Mouse (Mus musculus) hindbrain, embryonic 15.5 days (tissue): ENCODE measurements around the gene Crybg3. TPM values are rescaled to one million over a fixed set of nuclear protein-coding genes. Genes with fewer than 3 reads are reported as not detected.

ENCODE experiments used
- ATAC-seq: fragments of 200-750 bp; cut with Nextera tagmentation; 2 replicates; pipeline ENCODE4 v1.8.0; 2017; ENCODE audit warnings: low read depth, moderate number of reproducible peaks, moderate TSS enrichment; ENCODE audit not compliant: low FRiP score
- H3K27ac ChIP-seq: fragments of 300-500 bp; sonication (generic); replicated peaks from 2 replicates; pipeline ENCODE4 v1.5.1; 2015; ENCODE audit warnings: mild to moderate bottlenecking, inconsistent platforms
- H3K27me3 ChIP-seq: fragments of 300-500 bp; sonication (generic); 2 replicates; pipeline ENCODE4 v1.6.1; 2015; ENCODE audit warnings: control low read depth, inconsistent platforms
- H3K36me3 ChIP-seq: fragments of 300-500 bp; sonication (generic); 2 replicates; pipeline ENCODE4 v1.6.1; 2015; ENCODE audit warnings: control low read depth, inconsistent platforms
- H3K4me1 ChIP-seq: fragments of 300-500 bp; sonication (generic); replicated peaks from 2 replicates; pipeline ENCODE4 v1.6.1; 2015; ENCODE audit warnings: control low read depth, inconsistent platforms
- H3K4me2 ChIP-seq: fragments of 300-500 bp; sonication (generic); 2 replicates; pipeline ENCODE4 v1.6.1; 2015; ENCODE audit warnings: moderate library complexity, mild to moderate bottlenecking, inconsistent platforms
- H3K4me3 ChIP-seq: fragments of 300-500 bp; sonication (generic); 2 replicates; pipeline ENCODE4 v1.5.1; 2015; ENCODE audit warnings: mild to moderate bottlenecking, inconsistent platforms
- H3K9ac ChIP-seq: fragments of 300-500 bp; sonication (generic); 2 replicates; pipeline ENCODE4 v1.6.1; 2015; ENCODE audit warnings: inconsistent platforms
- H3K9me3 ChIP-seq: fragments of 300-500 bp; sonication (generic); 2 replicates; pipeline ENCODE4 v1.6.1; 2016; ENCODE audit warnings: control low read depth, inconsistent platforms
- WGBS: fragments of 180-500 bp; shearing (Covaris S2); methylation state at CpG from one replicate; pipeline ENCODE4 v1.1.7; 2015; 5-methylcytosine and 5-hydroxymethylcytosine counted together
- polyA plus RNA-seq: library from polyadenylated mRNA; unstranded; fragments of >200 nt; fragmentation: Nextera tagmentation; extraction: Ambion mirVana; gene quantifications from 2 replicates; pipeline ENCODE4 v1.2.1, GENCODE M21; 2015

Crybg3 gene
- polyA plus RNA-seq, 1 experiment from 2014 or later, result 2.7 TPM

DNA sequence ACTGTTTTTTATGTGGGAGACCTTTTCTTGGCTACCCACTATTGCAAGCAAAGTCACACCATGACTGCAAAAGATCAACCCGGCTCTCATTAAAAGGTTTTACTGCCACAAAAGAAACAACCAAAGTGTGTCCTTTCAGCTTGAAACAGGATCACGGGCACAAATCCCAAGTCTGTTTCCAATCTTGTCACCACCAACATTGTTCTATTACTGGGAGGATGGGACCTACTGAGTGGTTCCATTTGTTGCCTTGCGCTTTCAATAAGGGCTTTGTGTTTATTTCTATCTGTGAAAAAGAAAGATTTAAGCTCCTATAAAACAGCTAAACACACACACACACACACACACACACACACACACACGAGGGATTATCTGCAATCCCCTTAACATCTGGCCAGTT is 1.8 kb downstream of the Crybg3 start:
- H3K27ac ChIP-seq, result no peak overlapping the region
- WGBS, result 36% methylated on average over 4 of the region's 4 CpGs
- peak overlapping the region; percentile 97 for H3K4me2 ChIP-seq

GRCm38 (mm10) chr16:59597256-59597655 is 3.5 kb downstream of the Crybg3 start:
- Histone ChIP-seq H3K27me3 (peaks cover 2% of the 10 kb centered on the region; the same call in 1 of the 2 replicates), H3K36me3 (no peaks in the 10 kb centered on the region), H3K4me1 (peaks cover 16% of the 10 kb centered on the region; the same call in 1 of the 2 replicates), H3K4me3 (no peak overlapping the region), H3K9me3 (no peaks in the 10 kb centered on the region), H3K4me2 (no peak overlapping the region), H3K9ac (no peak overlapping the region), H3K27ac (no peak overlapping the region)
- 95% methylated on average over 6 of the region's 6 CpGs for WGBS
- ATAC-seq, result no peak

More for the DNA sequence above, 1.8 kb downstream of the Crybg3 start:
- no peaks in the 10 kb centered on the region for H3K9me3 ChIP-seq
- no peak overlapping the region for H3K4me3 ChIP-seq
- no peaks in the 10 kb centered on the region for H3K36me3 ChIP-seq
- H3K4me1 ChIP-seq, result peaks cover 16% of the 10 kb centered on the region; the same call in 1 of the 2 replicates
- ATAC-seq, result no peak
- no peak overlapping the region for H3K9ac ChIP-seq
- H3K27me3 ChIP-seq, result peaks cover 2% of the 10 kb centered on the region; the same call in 1 of the 2 replicates

- Histone ChIP-seq H3K9me3 (no peaks in the 10 kb centered on the region), H3K9ac (no peak overlapping the region), H3K36me3 (no peaks in the 10 kb centered on the region), H3K27ac (no peak overlapping the region), H3K4me2 (no peak overlapping the region), H3K4me1 (0 out of 2 replicates have a peak, but pooled peaks cover 4% of the 10 kb centered on the region), H3K27me3 (no peaks in the 10 kb centered on the region), H3K4me3 (no peak overlapping the region)
- no peak for ATAC-seq
- WGBS, result 83% methylated on average over 3 of the region's 3 CpGs
Measured at GRCm38 (mm10) chr16:59594714-59595113, 6.1 kb downstream of the Crybg3 start.

- Histone ChIP-seq H3K36me3 (no peaks in the 10 kb centered on the region), H3K9ac (no peak overlapping the region), H3K4me2 (no peak overlapping the region), H3K4me3 (no peak overlapping the region), H3K27ac (no peak overlapping the region), H3K27me3 (no peaks in the 10 kb centered on the region), H3K9me3 (no peaks in the 10 kb centered on the region), H3K4me1 (no peaks in the 10 kb centered on the region)
- no peak for ATAC-seq
- 84% methylated on average over 6 of the region's 6 CpGs for WGBS
Measured at GRCm38 (mm10) chr16:59590790-59591189, 10.0 kb downstream of the Crybg3 start.

- H3K4me1 ChIP-seq, result no peaks in the 10 kb centered on the region
- H3K27me3 ChIP-seq, result no peaks in the 10 kb centered on the region
- no peak overlapping the region for H3K4me2 ChIP-seq
- no peak for ATAC-seq
- no peak overlapping the region for H3K4me3 ChIP-seq
- no peak overlapping the region for H3K9ac ChIP-seq
- H3K27ac ChIP-seq, result no peak overlapping the region
- H3K36me3 ChIP-seq, result no peaks in the 10 kb centered on the region
- H3K9me3 ChIP-seq, result no peaks in the 10 kb centered on the region
- WGBS, result 91% methylated on average over 13 of the region's 13 CpGs
Measured at GRCm38 (mm10) chr16:59588351-59589025, 12.3 kb downstream of the Crybg3 start.

DNA sequence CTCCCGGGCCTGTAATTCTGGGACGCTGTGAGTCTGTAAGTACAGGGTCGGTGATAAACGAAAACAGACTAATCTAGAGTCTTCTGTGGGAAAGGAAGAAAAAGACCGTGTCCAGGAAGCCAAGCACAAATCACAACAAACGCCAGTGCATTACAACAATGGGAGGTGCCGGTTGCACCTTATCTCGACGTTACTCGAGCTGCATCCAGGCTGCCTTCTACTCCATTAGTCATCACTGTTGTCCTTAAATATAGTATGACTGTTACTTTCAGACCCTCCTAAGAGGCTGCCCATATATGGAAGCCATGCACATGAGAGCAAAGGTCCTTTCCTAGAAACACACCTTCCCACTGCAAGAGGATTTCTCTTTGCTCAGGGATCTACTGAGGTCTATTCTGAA is 13.0 kb downstream of the Crybg3 start:
- 83% methylated on average over 10 of the region's 10 CpGs for WGBS
- no peaks in the 10 kb centered on the region for H3K9me3 ChIP-seq
- H3K4me1 ChIP-seq, result no peaks in the 10 kb centered on the region
- H3K36me3 ChIP-seq, result no peaks in the 10 kb centered on the region
- no peaks in the 10 kb centered on the region for H3K27me3 ChIP-seq
- H3K9ac ChIP-seq, result no peak overlapping the region
- no peak for ATAC-seq
- H3K4me2 ChIP-seq, result no peak overlapping the region
- no peak overlapping the region for H3K27ac ChIP-seq
- H3K4me3 ChIP-seq, result no peak overlapping the region

DNA sequence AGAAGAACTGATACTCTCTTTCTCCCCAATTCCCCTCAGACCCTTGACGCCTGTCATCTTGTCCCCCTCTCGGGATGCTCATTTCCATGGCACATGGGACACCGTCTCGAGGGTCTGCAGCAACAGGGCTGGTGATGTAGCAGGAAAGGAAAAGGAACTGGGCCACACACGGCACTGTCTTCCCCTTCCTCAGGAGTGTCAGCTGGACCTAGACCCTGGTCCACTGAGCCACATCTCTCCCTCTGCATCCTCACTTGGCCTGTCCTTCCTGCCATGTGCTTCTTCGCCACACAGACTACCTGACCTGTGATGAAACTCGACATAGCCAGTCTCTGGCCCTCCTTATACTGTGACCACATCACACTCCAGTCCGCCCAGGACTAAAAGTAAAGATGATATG is 13.9 kb downstream of the Crybg3 start:
- Histone ChIP-seq H3K9ac (no peak overlapping the region), H3K4me2 (no peak overlapping the region), H3K27me3 (no peaks in the 10 kb centered on the region), H3K27ac (no peak overlapping the region), H3K36me3 (no peaks in the 10 kb centered on the region), H3K9me3 (no peaks in the 10 kb centered on the region), H3K4me1 (no peaks in the 10 kb centered on the region), H3K4me3 (no peak overlapping the region)
- WGBS, result 93% methylated on average over 8 of the region's 8 CpGs
- ATAC-seq, result no peak

- H3K27me3 ChIP-seq, result no peaks in the 10 kb centered on the region
- H3K36me3 ChIP-seq, result no peaks in the 10 kb centered on the region
- WGBS, result 67% methylated on average over 6 of the region's 6 CpGs
- no peaks in the 10 kb centered on the region for H3K4me1 ChIP-seq
- H3K27ac ChIP-seq, result no peak overlapping the region
- no peak for ATAC-seq
- H3K9ac ChIP-seq, result no peak overlapping the region
- no peak overlapping the region for H3K4me3 ChIP-seq
- no peaks in the 10 kb centered on the region for H3K9me3 ChIP-seq
- H3K4me2 ChIP-seq, result no peak overlapping the region
Measured at GRCm38 (mm10) chr16:59586276-59586675, 14.5 kb downstream of the Crybg3 start.

- Histone ChIP-seq H3K27me3 (no peaks in the 10 kb centered on the region), H3K4me3 (no peak overlapping the region), H3K4me1 (no peaks in the 10 kb centered on the region), H3K9me3 (no peaks in the 10 kb centered on the region), H3K27ac (no peak overlapping the region), H3K4me2 (no peak overlapping the region), H3K36me3 (no peaks in the 10 kb centered on the region), H3K9ac (no peak overlapping the region)
- ATAC-seq, result no peak
- 92% methylated on average over 4 of the region's 4 CpGs for WGBS
Measured at GRCm38 (mm10) chr16:59585706-59586244, 15.0 kb downstream of the Crybg3 start.

DNA sequence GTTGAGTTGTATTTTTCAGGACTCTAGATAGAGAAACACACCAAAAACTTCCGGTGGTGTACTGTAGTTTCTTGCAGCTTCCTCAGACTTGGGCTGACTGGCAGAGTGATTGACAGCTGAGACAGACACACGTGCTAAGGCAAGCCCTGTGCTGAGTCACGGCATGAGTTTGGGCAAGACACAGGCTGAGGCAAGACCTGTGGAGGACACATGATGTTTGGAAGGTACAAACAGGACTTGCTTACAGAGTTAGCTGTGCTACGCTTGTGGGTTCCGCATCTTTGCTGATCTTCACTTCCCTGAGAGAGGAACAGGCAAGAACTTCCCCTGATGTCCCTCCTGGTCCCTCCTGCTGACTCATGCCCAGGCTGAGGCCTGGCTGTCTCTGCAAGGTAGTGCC is 17.3 kb downstream of the Crybg3 start:
- Histone ChIP-seq H3K4me1 (no peaks in the 10 kb centered on the region), H3K9me3 (no peaks in the 10 kb centered on the region), H3K27ac (no peak overlapping the region), H3K4me3 (no peak overlapping the region), H3K4me2 (no peak overlapping the region), H3K9ac (no peak overlapping the region), H3K36me3 (no peaks in the 10 kb centered on the region), H3K27me3 (no peaks in the 10 kb centered on the region)
- no peak for ATAC-seq
- 84% methylated on average over 5 of the region's 5 CpGs for WGBS

DNA sequence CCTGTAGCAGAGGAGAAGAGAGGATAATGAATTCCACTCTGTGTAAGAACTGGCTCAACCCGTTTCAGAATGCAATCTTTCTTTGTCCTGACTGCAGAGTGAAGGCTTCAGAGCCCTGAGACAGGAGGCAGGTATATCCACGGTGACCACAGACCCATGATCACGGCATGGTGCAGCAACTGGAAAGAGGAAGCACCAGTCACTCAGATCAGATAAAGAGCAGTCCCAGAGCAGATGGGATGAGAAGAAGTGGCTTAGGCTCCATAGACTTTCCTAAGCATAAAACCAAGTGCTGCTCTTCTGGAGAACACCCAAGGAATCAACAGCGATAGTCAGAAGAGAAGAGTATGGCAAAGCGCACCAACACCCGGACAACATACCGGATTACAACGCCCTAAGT is 21.5 kb downstream of the Crybg3 start:
- no peaks in the 10 kb centered on the region for H3K36me3 ChIP-seq
- H3K27me3 ChIP-seq, result no peaks in the 10 kb centered on the region
- no peak overlapping the region for H3K4me3 ChIP-seq
- H3K4me1 ChIP-seq, result no peaks in the 10 kb centered on the region
- ATAC-seq, result no peak
- no peak overlapping the region for H3K4me2 ChIP-seq
- 92% methylated on average over 8 of the region's 8 CpGs for WGBS
- no peaks in the 10 kb centered on the region for H3K9me3 ChIP-seq
- H3K27ac ChIP-seq, result no peak overlapping the region
- no peak overlapping the region for H3K9ac ChIP-seq

DNA sequence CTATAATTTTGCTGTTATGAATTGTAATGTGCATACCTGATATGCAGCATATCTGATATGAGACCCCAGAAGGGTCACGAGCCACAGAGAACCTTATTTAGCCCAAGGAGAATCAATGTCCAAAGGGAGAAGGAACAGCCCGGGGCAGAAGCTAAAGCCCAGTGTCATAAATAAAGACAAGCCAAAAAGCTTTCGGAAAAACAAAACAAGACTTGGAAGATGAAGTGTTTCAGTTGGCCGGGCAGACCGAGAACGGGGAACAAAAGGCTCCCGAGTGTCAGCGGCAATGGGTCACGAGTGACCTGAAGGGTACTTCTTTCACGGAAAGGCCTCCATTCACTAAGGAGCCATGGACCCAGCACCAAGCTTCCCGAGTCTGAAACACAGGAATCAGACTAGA is 26.8 kb downstream of the Crybg3 start:
- no peak for ATAC-seq
- H3K27ac ChIP-seq, result no peak overlapping the region
- H3K27me3 ChIP-seq, result no peaks in the 10 kb centered on the region
- no peak overlapping the region for H3K4me2 ChIP-seq
- H3K9me3 ChIP-seq, result no peaks in the 10 kb centered on the region
- H3K9ac ChIP-seq, result no peak overlapping the region
- WGBS, result 62% methylated on average over 11 of the region's 11 CpGs
- no peaks in the 10 kb centered on the region for H3K36me3 ChIP-seq
- H3K4me3 ChIP-seq, result no peak overlapping the region
- no peaks in the 10 kb centered on the region for H3K4me1 ChIP-seq

GRCm38 (mm10) chr16:59572685-59573084 is 28.1 kb downstream of the Crybg3 start:
- no peak overlapping the region for H3K4me3 ChIP-seq
- ATAC-seq, result no peak
- H3K27ac ChIP-seq, result no peak overlapping the region
- no peaks in the 10 kb centered on the region for H3K4me1 ChIP-seq
- H3K36me3 ChIP-seq, result no peaks in the 10 kb centered on the region
- no peaks in the 10 kb centered on the region for H3K27me3 ChIP-seq
- no peaks in the 10 kb centered on the region for H3K9me3 ChIP-seq
- H3K9ac ChIP-seq, result no peak overlapping the region
- H3K4me2 ChIP-seq, result no peak overlapping the region
- 81% methylated on average over 3 of the region's 3 CpGs for WGBS
